Mouse (Mus musculus): ENCODE results near the gene Soat1.
A peak's percentile ranks its signal among the peaks of the same experiment; 100 is the strongest.
"Not testable (repeated sequence)": the region's sequence is repeated elsewhere in the genome, so short reads cannot be mapped to it uniquely, and the experiment has no call there.

The Soat1 gene

DNA sequence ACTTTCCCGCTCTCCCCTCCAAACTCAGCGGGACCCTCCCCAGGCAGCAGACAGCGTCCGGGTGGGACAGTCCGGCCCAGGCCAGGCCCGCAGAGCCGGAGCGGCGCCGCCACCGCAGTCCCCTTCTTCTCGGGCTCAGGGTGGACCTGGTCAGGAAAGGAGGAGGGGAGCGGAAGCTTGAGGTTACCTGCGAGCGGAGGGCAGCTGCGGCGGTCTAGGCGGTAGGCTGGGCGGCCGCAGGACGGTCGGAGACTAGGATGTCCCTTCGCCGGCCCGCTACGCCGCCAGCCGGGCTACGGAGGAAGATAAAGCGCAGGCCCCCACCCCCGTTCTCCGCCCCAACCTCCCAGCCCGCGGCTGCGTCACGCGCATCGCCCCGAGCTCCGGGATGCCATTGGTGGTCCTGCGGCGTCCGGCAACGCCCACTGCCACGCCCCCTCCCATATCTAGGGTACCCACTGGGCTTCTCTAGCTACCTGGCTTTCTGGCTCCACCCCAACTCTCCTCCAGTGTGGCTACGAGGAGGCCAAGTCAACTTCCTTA, at the start of gene Soat1:
Soat1 (minus strand) TSS at position 371 of the 543 bp plus-strand sequence.
- DNase-seq (ENCODE audit: low spot score in 2 of 2) = peak; percentile 93 to 94

GRCm38 (mm10) chr1:156523842-156524241, 49.7 kb upstream of the Soat1 start, which contains the start of gene Gm10031:
TSS of gene Gm10031 (plus strand) at chr1:156524012.
- DNase-seq (ENCODE audit: low spot score in 2 of 2) = not testable (repeated sequence)

DNA sequence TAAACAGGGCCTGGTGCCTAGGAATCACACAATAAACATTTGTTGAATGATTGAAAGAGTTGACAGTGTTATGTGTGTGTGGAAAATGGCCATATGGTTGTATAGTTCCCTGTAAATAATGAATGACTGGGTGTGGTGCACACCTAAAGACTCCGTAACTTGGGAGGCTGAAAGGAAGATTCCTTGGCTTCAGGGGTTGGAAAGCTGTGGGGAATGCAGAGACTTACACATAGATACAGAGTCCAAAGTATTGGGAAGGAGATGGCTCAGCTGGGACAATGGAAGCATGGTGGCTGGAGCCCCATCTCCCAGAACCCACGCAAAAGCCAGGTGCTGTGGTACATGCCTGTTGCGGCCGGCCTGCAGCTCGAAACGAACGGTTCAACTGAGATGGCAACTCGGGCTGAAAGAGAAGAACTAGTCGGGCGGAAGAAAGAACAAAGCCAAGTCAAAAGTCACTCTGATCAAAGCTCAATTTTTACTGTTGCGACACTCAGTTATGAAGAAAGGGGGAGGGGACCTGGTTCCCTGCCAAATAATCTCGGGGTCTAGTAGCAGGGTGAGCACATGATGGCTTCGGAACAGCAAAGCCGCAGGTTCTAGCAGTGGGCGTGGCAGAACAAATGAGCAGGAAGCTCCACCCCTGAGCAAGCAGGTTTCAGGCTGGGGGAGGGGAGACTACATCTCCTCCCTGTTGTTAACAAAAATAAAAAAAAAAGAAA, 47.8 kb upstream of the Soat1 start:
- DNase-seq (ENCODE audit: low spot score in 2 of 2) = peak; percentile 49 to 59

GRCm38 (mm10) chr1:156520136-156520780, 46.1 kb upstream of the Soat1 start:
- DNase-seq (ENCODE audit: low spot score in 2 of 2) = no peak

DNA sequence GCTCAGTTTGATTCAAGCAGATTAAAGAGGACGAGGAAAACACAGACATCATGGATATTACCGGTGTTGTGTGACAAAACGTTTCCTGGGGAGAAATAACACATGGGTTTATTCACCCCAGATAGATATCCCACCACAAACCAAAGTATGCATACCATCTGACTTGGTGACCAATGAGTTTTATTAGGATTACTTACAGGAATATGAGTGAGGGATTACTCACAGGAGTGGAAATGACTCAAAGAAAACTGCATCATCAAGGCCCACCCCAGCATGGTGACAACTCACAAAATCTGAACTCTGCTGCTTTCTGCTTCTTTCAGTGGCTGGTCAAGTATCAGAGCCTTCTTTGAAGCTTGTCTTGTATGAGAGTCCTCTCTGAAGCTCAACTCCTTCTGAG, 33.6 kb upstream of the Soat1 start:
- DNase-seq (ENCODE audit: low spot score in 2 of 2) = no peak

DNA sequence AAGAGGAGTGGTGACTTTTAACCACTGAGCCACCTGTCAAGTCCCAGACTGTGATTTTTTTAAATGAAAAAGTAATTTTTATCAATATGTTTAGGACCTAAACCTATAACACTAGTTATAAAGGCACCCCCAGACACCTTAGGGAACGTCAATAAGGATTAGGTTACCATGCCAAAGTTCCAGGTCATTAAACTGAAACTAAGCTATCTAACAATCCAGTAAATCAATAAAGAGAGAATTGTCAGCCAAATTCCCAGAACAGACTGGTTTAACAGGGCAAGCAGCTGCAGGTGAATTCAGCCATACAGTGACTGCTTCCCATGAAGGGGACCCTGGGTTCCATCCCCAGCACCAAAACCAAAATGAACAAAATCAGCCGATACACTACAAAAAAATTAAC, 31.8 kb upstream of the Soat1 start:
- DNase-seq (ENCODE audit: low spot score in 2 of 2) = no peak

DNA sequence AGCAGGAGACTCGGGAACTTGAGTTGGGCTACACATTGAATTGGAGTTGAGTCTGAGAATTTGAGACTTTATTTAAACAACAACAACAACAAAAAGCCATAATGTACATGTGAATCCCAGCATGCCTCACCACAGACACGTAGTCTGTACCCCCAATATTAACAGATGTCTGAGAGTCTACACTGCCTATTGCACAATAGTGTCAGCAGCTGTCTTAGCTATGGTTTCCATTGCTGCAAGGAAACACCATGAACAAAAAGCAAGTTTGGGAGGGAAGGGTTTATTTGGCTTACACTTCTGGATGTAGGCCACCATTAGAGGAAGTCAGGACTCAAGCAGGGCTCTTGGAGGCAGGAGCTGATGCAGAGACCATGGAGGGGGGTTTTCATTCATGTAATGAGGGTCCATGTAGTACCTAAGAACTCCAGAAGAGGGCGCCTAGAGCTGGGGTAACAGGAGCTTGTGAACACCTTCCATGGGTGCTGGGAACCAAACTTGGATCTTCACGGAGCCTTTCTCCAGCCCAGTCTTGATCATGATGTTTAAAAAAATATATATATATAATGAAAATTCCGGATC, 30.9 kb upstream of the Soat1 start:
- no peak for DNase-seq (ENCODE audit: low spot score in 2 of 2)

GRCm38 (mm10) chr1:156496910-156497309, 22.8 kb upstream of the Soat1 start:
- DNase-seq (ENCODE audit: low spot score in 2 of 2) = no peak

GRCm38 (mm10) chr1:156495025-156495424, 20.9 kb upstream of the Soat1 start:
- no peak for DNase-seq (ENCODE audit: low spot score in 2 of 2)

- DNase-seq (ENCODE audit: low spot score in 2 of 2) = no peak
Measured at GRCm38 (mm10) chr1:156491226-156491796, 17.2 kb upstream of the Soat1 start.

- no peak for DNase-seq (ENCODE audit: low spot score in 2 of 2)
Measured at GRCm38 (mm10) chr1:156488031-156488430, 13.9 kb upstream of the Soat1 start.

GRCm38 (mm10) chr1:156487498-156487897, 13.4 kb upstream of the Soat1 start:
- no peak for DNase-seq (ENCODE audit: low spot score in 2 of 2)

GRCm38 (mm10) chr1:156481826-156482225, 7.7 kb upstream of the Soat1 start:
- no peak for DNase-seq (ENCODE audit: low spot score in 2 of 2)

DNA sequence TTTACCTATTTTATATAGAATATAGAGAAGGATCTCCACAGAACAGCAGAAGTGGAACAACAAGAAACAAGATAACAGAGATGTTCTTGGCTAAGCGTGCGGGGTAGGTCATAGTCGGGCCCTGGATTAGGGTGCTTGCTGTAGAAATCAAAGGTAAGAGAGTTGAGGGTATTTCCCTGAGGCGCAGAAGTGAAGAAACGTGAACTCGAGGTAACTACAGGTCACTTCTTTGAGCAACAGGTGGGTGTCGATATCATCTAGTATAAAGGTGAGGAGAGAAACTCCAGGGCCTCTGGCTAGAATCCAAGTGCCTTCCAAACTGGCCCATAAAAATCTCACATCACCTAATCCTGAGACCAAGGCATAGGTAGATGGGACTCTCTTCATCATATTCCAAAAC, 2.4 kb upstream of the Soat1 start:
- no peak for DNase-seq (ENCODE audit: low spot score in 2 of 2)

DNA sequence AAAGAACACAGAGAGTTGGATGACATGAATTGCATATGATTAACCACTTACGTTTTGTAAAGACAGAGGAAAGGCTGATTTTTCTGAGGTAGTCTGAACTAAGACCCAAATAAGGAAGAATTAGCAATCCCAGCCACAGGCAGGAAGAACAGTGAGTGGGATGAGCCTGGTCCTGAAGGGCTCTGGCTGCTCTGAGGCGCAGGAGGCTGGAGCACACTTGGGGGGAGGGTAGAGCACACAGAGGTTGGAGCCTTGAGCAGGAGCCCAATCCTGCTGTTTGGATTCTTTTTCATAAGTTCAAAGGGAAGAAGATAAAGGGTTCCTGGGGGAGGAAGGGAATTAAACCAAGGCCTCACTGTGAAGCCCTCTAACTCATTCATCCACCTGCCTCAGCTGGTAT, 1.9 kb upstream of the Soat1 start:
- no peak for DNase-seq (ENCODE audit: low spot score in 2 of 2)

DNA sequence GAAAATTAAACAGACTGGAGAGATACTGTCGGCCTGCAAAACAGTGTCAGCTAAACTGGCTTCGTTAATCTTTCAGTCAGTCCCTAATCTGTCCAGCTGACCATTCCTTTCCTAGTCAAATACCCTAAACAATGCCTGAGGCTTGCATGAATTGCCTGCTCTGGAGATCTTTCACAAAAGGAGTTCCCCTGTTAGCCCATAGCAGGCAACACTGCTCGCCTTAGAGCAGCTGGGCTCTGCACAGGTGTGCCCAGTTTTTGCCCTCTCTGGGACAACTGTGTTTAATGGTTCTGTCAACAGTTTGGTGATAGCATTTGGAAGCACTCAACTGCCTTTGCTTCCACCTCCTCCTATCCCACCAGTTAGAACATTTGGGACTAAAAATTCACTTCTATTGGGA, 723 bp upstream of the Soat1 start:
- DNase-seq (ENCODE audit: low spot score in 2 of 2) = no peak

DNA sequence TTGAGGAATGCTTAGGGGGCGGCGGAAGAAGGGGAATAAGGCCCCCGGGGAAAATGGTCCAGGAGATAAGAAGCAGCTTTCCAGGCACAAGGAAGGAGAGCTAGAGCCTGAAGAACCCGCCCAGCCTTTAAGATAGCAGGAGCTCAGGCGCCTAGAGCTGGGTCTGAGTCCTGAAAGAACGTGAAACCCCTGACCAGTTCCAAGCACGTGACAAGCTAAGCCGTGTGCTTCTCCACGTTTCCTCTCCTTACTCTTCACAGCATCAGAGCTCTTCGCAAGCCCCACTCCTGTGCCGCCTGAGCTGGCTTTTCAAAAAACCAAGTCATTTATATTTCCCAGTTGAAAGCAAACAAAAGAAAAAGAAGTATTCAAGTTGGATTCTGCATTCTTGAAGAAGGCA, 1.1 kb downstream of the Soat1 start:
- DNase-seq (ENCODE audit: low spot score in 2 of 2) = no peak

DNA sequence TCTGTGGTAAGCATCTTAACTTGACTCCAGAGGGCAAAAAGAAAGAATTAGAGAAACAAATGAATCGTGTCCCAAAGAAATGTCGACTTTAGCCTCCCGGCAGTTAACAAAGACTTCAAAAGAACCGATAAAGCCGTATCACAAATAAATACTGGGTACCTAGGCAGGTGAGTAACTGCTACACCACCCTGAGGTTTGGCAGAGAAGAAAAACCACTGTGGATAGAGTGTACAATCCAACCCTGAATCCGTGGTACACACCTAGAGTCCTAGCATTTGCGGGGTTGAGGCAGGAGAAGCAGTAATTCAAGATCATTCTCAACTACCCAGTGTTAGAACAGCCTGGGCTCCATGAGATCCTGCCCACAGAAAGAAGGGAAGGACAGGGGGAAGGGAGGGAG, 2.2 kb downstream of the Soat1 start:
- DNase-seq (ENCODE audit: low spot score in 2 of 2) = no peak

- no peak for DNase-seq (ENCODE audit: low spot score in 2 of 2)
Measured at GRCm38 (mm10) chr1:156471071-156471470, 3.1 kb downstream of the Soat1 start.

DNA sequence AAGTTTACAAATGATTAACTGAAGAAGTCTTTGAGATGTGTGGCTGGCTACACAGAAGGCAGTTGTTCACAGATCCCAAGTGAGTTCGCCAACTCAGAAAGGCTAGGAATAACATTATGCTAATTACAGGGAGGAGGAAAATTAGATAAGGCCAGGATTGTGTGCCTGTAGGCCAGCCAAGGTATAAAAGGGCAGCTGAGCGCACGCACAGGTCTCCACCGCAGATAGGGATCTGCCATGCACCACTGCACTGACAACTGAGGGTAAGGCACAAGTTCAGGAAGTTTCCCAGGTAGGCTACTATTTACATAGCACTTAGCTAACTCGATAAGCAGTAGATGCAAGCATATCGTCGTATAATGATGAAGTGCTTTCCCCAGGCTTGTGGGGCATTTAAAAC, 3.6 kb downstream of the Soat1 start:
- DNase-seq (ENCODE audit: low spot score in 2 of 2) = no peak

DNA sequence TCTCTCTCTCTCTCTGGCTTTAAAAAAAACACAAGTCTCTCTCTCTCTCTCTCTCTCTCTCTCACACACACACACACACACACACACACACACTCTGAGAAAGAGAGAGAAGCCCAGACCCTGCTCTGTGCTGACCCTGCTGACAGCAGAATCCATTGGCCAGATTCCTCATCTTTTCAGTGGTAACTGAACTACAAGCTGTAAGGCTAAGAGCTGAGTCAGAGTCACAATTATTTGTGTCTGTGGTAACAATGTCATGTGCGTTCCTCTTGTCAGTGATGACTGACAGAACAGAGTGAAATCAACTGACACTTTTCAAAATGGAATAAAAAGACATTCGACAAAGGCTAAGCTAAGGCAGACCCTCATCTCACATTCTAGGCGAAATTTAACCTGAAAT, 5.6 kb downstream of the Soat1 start:
- DNase-seq (ENCODE audit: low spot score in 2 of 2) = no peak

DNA sequence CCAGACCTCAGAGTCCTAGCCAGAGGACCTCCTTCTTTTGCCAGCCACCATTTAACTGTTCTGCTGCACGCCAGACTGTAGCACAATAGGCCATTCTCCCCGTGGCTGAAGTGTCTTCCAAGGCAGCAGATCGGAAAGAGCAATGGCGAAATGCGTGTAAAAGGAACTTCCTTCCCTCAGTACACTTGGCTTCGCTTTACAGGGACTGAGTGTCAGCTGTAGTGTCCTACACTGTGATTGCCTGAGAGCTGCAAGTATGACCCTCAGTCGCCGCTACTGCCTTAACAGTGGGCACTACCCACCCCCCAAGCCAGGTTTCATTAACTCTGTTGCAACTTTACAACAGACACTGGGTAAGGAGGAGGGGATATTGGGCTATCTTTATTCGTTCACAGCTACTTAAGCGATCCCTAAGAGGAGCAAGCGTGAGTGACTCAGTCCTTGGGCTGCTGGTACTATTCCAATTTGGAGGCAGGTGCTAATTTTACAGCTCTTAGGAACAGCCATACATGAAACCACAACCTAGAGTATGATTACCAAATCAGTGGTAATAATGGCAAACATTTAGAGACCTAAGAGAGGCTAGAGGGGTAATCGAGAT, 6.4 kb downstream of the Soat1 start:
- DNase-seq (ENCODE audit: low spot score in 2 of 2) = no peak
